Mouse (Mus musculus) ES-Bruce4 (cell line): ENCODE results near the gene Sdcbp2.

ENCODE experiments used
- CTCF ChIP-seq: IDR thresholded peaks from one replicate; pipeline ENCODE4 v1.8.1; 2011; ENCODE audit warnings: low read depth, low read length
- EP300 ChIP-seq: IDR thresholded peaks from 2 replicates; pipeline ENCODE4 v1.6.1; 2011; ENCODE audit warnings: low read depth, low read length; ENCODE audit not compliant: insufficient read depth
- POLR2A ChIP-seq: IDR thresholded peaks from one replicate; pipeline ENCODE4 v1.8.1; 2011; ENCODE audit warnings: low read length; ENCODE audit not compliant: insufficient read depth

DNA sequence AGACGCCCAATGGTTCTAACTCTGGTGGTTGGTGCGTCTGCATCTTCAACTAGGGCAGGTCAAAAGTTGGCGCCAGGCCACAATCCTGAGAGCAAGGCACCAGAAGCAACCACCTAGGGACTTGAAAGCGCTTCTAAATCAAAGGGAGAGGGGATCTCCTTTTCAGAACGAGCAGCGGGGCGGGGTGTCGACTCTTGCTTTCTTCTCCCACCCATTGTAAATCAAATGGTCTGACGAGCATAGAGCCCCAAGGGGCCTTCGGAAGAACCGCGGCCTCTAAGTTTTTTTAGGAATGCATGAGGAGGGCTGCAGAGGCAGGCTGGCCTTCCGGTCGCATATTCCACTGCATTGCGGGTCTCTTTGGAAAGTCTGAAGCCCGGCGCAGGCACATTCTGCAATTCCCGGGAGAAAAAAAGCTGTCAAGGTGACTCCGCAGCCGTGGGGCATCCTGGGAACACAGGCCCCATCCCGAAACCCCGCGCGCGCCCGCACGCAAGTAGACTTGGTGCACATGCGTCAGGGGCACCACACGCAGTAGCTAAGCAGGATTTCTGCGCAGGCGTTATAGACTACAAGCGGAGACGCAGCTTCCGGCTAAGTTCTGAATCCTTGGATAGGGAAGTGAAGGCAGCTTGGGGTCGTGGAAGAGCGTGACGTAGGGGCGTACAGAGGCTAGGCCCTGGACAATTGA lies 3.4 kb downstream of the Sdcbp2 start:
- TF ChIP-seq CTCF (no peak), POLR2A (no peak), EP300 (no peak)
